Mouse (Mus musculus): ENCODE data around the gene Cyp17a1. TPM values are rescaled to one million over a fixed set of nuclear protein-coding genes. Genes with fewer than 3 reads are reported as not detected.

The Cyp17a1 gene
- polyA plus RNA-seq, 1 experiment, result not detected

GRCm38 (mm10) chr19:46617361-46617760 lies 55.6 kb downstream of the Cyp17a1 start:
- H3K27ac ChIP-seq (ENCODE audit: insufficient read depth, low read depth, low read length), result no peak overlapping the region
- no peak overlapping the region for H3K4me3 ChIP-seq (ENCODE audit: insufficient read depth, low read depth, low read length)
- TF ChIP-seq CTCF (IDR thresholded peaks at IDR 0.05; ENCODE audit: insufficient read depth, low read depth, low read length) (no peak), POLR2A (IDR thresholded peaks at IDR 0.05; ENCODE audit: insufficient read depth, low read depth, low read length) (no peak)
- WGBS, result 92% methylated on average over 8 of the region's 8 CpGs
- H3K4me1 ChIP-seq (ENCODE audit: control insufficient read depth, insufficient read depth, low read length), result peaks cover 39% of the 10 kb centered on the region

Other genes with a start within 250 kb of the Cyp17a1 start
- gene Trim8, start 171.5 kb downstream of the Cyp17a1 start, polyA plus RNA-seq (2012; ENCODE audit: insufficient read depth, insufficient read length, low replicate concordance, missing spikeins), result not detected in 2 replicates
- not detected in 2 replicates for gene Arl3, start 100.0 kb downstream of the Cyp17a1 start, polyA plus RNA-seq (2012; ENCODE audit: insufficient read depth, insufficient read length, low replicate concordance, missing spikeins)
- not detected in 2 replicates for gene Sfxn2, start 99.8 kb downstream of the Cyp17a1 start, polyA plus RNA-seq (2012; ENCODE audit: insufficient read depth, insufficient read length, low replicate concordance, missing spikeins)
- gene Wbp1l, start 74.1 kb downstream of the Cyp17a1 start, polyA plus RNA-seq (2012; ENCODE audit: insufficient read depth, insufficient read length, low replicate concordance, missing spikeins), result 293 TPM in 1 of 2 replicates, not detected in the other
- gene Borcs7, start 16.7 kb upstream of the Cyp17a1 start, polyA plus RNA-seq (2012; ENCODE audit: insufficient read depth, insufficient read length, low replicate concordance, missing spikeins), result not detected in 2 replicates
- not detected in 2 replicates for gene As3mt, start 34.3 kb upstream of the Cyp17a1 start, polyA plus RNA-seq (2012; ENCODE audit: insufficient read depth, insufficient read length, low replicate concordance, missing spikeins)
- not detected in 2 replicates for gene Cnnm2, start 88.4 kb upstream of the Cyp17a1 start, polyA plus RNA-seq (2012; ENCODE audit: insufficient read depth, insufficient read length, low replicate concordance, missing spikeins)

Data from olfactory bulb, adult 2 months (tissue).